Mouse (Mus musculus) cerebellum, postnatal 36 days (tissue): ENCODE data around the gene Iqcm.
"Not testable (repeated sequence)": the region's sequence is repeated elsewhere in the genome, so short reads cannot be mapped to it uniquely, and the experiment has no call there.

ENCODE experiments used
- DNase-seq, 2 experiments: peaks; one replicate each; pipeline ENCODE4 v3.0.0; 2021 to 2022; ENCODE audit warnings: mixed read lengths in 2 of 2

The Iqcm gene

DNA sequence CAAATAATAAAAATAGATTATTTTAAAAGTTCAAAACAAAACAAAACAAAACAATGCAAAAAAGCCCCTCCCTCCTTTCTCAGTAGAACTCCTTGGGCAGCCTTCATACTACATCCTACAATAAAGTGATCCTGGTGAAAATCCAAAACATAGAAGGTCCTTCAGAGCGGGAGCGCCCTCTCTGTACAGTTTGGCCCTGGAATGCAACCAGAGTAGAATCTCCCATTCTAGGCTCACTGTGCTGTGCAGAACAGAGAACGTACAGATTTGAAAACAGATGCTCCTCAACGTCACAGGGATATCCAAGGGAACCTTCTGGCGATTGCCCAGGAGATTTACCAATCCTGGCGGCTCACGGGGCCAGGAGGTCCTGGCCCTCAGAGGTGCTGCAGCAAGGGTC lies at the start of gene Iqcm:
Iqcm (plus strand) TSS at position 301 of the 400 bp plus-strand sequence.
- DNase-seq, result no peak

DNA sequence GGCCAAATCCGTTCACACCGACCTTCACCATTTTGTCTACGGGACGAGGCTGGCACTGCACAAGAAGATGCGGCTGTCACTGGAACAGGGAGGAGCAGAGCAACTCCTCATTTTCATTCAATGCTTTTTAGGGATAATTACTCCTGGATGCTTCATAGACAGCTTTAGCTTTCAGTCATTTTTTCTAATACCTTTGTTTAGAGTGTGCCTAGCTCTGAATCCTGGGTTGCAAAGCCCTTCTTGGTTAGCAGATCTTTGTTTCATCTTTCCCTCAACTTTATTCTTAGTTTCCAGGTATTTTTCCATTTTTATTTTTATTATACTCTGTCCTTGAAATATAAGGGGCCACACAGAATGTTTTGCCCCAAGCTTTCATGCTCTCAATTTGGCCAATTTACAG lies 42.0 kb upstream of the Iqcm start, which contains the start of gene Gm10358:
Gm10358 (minus strand) TSS at position 101 of the 400 bp plus-strand sequence.
- no peak for DNase-seq

DNA sequence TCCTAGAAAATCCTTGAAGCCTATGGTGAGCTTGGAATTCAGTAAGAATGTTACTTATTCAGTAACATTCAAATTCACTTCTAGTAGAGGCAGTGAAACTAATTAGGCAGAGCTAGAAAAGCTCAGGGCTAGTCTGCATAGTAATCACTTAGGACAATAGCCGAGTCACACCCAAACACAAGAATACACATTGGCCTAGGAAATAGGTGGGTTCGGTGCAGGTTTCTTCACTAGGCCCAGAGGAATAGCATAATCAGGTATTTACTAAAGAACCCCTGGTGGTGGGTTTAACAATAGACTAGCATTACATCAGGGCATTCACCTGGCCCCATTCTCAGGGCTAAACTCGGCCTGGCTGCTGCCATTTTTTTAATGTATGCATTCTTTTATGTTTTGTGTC lies 32.8 kb upstream of the Iqcm start:
- not testable (repeated sequence) for DNase-seq

DNA sequence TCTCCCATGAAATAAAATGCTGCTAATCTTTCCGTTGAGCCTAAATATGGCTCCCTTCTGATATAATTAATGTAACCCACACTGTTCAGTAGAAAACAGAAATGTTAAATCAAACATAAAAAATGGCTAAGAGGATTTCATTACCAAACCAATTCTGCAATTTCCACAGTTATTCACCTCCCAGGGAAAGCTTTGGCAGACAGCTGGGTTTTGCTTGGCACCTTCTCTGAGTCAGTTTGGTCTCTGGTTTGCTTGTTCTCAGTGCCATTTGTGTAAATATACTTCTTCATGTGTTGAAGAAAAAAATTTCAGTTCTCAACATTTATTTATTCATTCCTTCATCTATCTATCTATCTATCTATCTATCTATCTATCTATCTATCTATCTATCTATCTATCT lies 28.3 kb downstream of the Iqcm start:
- DNase-seq, result no peak

DNA sequence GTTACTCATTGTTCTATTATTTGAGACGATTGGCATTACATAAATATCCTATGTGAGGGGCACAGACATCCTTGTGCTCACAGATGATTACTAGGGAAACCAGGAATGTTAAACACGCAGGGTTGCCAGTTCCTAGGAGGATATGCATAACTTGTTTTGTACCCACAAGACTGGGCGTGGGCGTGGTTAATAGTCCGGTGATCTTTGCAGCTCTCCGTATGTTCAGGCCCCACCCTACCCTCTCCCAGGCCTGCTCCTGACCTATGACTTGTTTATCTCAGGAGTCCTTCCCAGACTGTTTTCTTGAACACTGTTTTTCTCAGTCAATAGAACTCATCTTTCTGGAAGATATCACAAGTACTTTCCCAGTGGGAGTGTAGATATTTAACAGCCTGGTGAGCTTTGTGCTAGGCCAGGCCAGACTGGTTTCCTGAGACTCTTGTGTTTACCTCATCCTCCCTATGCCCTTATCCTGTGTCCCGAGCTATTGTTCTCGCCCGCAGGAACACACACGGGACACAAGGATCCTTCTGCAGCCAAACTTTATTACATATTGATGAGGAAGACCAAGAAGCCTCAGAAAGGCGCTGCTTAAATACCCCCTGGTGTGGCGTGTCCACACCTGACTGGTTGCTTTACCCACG lies 40.7 kb downstream of the Iqcm start:
- DNase-seq, result no peak

DNA sequence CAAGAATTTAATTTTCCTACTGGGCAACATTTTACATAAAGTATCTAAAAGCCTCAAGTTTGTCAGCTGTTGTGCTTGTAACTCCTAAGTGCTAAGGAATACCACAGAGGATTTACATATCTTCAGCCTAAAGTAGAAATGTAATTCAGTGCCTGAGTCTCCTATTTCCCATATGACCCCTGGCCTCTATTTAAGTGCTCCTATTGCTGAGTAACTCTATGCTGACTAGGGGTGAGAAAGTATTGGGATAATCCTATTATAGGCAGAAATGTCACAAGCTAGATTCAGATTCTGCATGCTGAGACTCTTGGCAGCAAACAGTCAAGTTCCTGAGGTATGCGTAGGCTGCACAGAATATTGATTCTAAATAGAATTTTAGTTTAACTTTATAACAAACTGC lies 60.8 kb downstream of the Iqcm start:
- DNase-seq, result no peak

DNA sequence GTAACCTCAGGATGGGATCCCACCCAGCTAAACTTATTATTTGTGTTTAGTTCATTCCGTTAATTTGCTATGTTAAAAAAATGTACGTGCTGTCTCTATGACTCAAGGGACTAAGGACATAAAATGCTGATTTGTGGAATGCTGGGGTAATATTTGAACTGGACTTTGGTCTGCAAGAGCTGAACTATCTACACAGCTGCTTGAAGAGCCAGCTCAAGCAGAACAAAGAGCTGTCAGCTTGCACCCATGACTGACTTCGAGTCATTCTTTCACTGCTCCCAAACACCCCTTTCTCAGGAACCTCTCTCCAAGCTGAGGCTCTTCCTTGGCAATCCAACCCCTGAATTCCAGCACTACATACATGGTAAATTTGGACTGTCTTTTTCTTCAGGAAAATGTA lies 65.3 kb downstream of the Iqcm start:
- DNase-seq, result no peak

DNA sequence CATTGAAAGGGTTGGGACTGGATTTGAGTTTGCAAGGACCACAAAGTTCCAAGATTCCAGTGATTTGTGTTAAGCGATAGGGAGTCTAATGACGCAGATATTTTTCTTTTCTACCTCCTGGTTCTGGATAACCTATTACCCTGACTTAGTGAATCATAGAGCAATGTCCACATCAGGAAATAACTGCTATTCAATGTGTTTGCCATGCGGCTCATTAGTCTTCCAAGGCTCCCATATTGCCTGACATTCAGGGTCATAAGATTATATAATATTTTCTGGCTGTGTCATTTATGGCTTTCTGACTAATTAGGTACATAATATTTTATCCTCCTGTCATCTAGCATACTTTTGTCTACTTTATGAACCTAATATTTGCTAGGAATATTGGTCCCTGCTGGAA lies 100.8 kb downstream of the Iqcm start:
- DNase-seq, result no peak

DNA sequence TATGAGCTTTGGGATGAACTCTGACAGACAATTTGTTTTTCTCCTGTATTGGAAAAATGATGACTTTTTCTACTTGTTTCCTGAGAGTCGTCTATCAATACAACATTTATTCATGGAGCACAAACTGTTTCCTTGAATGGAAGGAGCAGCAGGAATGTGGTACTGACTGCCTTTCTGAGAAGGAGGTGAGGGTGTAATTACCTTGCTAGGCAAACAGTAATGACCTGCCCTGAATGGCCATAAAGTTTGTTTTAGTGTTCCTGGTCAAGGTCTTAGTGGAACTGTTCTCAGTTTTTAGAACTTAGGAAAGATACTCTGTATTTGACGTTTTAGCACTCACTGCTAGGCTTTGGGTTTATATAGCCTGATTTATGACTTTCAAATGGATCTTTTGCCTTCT lies 147.8 kb downstream of the Iqcm start:
- DNase-seq, result no peak

DNA sequence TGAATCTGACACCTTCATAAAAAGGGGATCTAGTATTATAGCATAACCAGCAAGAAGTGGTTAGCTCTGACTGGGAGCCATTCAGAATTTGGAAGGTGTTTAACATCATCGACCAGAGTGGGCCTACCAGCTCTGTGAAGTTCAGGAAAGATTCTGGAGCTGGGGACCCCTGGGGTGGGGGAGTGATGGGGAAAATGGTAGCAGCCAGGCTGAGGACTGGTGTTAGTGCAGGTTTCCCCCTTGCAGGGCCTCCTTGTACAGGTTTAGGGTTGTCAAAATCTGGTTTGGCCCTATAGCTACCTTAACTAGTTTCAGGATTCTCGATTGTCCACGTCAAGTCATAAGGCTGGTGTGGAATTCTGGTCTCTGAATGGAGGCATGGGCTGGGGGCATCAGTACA lies 194.5 kb downstream of the Iqcm start:
- DNase-seq, result no peak

DNA sequence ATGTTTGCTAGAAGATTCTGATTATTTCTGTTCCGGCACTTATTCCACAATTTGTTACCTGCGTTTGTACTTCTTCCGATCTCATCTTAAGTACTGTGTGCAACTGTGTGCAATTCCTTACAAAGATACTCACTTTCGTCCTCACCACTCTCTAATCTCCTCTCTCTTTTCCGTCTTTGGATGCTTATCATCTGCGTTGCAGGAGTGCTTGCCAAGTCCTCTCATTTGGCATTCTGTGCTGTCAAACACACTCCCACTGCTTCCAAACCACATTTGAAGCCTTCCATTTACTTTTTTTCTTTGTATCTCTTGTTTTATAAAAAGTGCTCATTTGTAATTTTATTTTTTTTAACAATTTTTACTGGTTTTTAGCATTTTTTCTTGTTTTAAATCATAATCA lies 210.8 kb downstream of the Iqcm start:
- DNase-seq, result no peak

DNA sequence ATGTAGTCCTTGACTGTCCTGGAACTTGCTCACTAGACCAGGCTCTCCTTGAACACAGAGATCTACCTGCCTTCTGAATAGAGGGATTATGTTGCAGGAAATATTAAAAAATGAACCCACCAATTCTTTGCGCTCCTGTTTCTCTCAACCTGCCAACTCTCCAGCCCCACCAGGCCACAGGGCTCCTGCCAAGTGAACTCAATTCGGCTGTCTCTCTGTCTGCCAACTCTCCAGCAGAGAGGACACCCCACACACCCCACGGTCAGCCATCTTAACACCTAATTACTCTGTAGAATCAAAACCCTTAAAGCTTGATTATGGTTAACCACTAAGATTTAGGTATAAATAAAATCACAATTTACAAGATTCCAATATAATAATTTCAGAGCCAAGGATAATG lies 298.1 kb downstream of the Iqcm start:
- no peak for DNase-seq

DNA sequence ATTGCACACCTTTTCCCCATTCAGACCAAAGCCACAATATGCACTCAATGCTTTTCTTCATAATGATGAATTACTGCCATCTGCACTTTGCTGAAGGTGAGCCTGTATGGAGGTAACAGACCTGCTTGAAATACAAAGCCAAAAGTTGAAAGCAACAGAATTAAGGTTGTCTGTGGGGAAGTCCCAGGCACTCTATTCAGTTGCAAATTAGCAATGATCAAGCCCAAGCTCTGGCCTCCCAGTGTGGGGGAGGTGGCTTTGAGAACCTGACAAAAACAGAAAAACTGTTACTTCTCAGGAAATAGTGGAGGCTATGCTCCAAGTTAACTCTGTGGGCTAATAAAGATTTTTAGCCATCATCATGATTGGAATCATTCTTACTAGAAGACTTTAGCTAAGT lies 307.1 kb downstream of the Iqcm start:
- no peak for DNase-seq

DNA sequence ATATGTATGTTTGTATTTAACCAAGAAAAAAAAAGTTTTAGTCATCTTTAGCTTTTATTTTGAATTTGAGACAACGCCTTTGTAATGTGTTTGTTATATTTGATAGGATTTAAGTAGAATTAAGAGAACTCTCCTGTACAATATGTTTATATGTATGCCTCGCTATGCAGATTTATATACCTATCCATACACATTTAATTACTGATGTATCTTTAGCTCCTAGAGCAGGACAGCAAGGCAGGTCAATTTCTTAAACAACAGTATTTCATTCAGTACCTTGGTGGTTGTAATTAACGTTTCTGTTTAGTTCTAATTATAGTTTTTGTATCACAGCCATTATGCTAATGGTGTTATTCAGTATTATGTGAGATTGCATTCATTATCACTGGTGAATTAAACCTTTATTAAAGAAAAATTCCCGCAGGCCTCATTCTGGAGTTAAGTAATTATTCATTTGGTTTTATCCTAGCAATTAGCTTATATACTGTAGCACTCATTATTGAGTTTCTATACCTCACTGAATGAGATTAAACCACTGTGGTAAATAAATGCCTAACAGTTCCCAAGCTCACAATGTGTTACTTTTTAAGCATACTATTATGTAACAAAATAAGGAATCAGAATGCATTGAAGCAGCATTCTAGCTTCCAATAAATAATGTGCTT lies 380.1 kb downstream of the Iqcm start:
- no peak for DNase-seq

DNA sequence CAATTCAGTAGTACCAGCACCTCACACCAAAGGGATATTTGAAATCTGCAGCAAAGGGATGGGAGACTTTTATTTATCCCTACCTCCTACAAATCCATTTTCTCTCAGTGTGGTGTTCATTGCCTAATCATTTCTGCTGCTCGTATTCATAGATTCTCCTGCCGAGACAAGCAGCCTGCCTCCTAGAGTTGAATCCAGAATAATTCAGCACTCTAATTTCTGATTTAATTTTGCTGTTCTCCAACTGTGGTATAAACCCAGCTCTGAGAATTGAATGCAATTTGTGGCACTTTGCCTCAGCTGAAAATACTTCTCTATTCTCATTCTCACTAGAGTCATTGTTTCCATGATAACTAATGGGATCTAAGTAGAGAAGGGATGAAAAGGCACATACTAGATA lies 386.8 kb downstream of the Iqcm start:
- DNase-seq, result no peak

DNA sequence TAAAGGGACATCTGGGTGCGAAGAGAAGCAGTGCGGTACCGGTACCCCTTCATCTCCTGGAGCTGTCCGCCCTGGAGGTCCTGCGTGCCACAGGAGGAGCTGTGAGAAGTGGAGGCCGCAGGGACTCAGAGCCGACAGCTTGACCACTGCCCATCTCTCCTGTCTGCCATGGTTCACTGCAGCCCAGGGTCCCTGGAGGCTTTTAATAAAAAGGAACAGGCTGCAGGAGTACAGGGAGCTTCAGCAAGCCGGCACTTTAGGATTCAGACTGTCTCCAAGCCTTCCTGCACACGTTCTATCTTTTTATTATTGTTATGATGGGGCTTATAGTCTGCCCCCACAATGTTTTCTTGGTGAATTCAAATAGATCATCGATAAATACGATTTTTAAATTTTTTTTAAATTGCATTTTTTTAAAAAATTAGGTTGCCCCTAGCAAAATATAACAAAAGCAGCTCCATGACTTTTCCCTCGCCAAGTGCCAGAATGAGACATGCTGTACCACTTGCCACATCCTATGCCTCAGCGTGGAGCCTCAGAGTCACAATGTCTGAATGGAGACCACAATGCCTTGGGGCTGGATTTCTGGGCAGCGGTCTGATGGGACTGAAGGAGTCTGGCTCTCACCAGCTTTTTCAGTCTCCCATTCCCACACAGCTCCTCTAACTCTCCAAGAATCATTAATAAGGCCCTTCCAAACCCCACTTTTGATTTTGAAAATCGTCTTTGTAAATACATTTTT lies 469.3 kb downstream of the Iqcm start:
- DNase-seq, result no peak

DNA sequence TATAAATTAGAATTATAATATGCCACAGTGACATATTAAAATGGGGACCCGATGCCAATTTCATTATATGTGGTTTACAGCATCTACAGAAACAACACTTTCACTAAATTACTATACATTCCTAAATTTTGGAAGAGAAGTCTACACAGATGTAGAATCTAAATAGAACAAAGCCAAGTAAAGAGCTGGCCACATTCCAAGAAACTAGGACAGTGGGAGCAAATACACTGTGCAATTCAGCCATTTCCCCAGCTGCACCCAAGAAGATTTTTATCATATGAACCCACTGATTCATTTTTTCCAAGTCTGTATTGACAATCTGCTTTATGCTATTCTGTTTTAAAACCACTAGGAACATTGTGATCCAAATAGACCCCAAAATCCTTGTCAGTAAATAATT lies 500.7 kb downstream of the Iqcm start:
- DNase-seq, result no peak

DNA sequence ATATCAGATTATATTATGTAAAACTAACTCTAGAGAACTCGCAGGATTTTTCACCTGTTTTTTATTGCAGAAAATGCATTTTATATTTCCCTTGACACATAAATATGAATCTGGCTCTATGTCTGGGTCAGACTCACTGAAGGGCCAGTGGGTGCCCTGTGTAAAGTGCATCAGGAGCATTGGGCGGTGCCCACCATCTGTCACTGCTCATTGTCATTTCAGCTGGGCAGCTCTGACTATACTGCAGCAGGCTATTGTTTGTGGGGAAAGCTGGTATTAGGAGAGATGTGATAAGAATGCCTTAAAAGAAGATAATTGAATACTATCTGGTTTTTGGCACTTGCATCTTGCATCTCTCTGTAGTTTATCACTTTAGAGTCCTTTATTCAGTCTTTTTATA lies 507.5 kb downstream of the Iqcm start:
- DNase-seq, result no peak

DNA sequence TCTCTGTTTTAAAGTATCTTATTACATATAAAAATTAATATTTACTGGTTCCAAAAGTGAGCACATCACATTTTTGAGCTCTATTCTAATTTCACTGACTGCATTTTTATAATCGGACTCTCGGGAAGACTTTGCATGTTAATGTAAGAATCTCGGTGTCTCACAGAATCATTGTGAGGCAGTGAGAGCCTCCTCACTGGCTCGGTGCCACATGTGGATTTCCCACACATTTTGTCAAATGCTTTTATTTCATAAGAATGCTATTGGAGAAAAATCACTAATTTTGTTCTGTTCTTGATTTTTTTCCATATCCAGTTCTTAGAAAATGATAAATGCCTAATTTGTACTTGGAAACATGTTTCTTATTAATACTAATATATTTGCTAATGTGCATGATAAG lies 570.0 kb downstream of the Iqcm start:
- no peak for DNase-seq
